Mouse (Mus musculus) kidney, embryonic 15.5 days (tissue): ENCODE measurements around the gene Psmd7. TPM values are rescaled to one million over a fixed set of nuclear protein-coding genes. Genes with fewer than 3 reads are reported as not detected.

Source experiments
- ATAC-seq: fragments of 200-750 bp; cut with Nextera tagmentation; replicated peaks from 2 replicates; pipeline ENCODE4 v1.8.0; 2017; ENCODE audit warnings: moderate TSS enrichment; ENCODE audit not compliant: low FRiP score
- H3K27ac ChIP-seq: fragments of 300-500 bp; sonication (generic); 2 replicates; pipeline ENCODE4 v1.5.1; 2015; ENCODE audit warnings: mild to moderate bottlenecking, inconsistent platforms
- H3K27me3 ChIP-seq: fragments of 300-500 bp; sonication (generic); 2 replicates; pipeline ENCODE4 v1.6.1; 2015; ENCODE audit warnings: inconsistent platforms
- H3K36me3 ChIP-seq: fragments of 300-500 bp; sonication (generic); 2 replicates; pipeline ENCODE4 v1.6.1; 2015; ENCODE audit warnings: inconsistent platforms
- H3K4me1 ChIP-seq: fragments of 300-500 bp; sonication (generic); 2 replicates; pipeline ENCODE4 v1.6.1; 2015; ENCODE audit warnings: inconsistent platforms
- H3K4me2 ChIP-seq: fragments of 300-500 bp; sonication (generic); 2 replicates; pipeline ENCODE4 v1.6.1; 2015; ENCODE audit warnings: moderate library complexity, mild to moderate bottlenecking, inconsistent platforms
- H3K4me3 ChIP-seq: fragments of 300-500 bp; sonication (generic); replicated peaks from 2 replicates; pipeline ENCODE4 v1.5.1; 2015; ENCODE audit warnings: mild to moderate bottlenecking, inconsistent platforms
- H3K9ac ChIP-seq: fragments of 300-500 bp; sonication (generic); 2 replicates; pipeline ENCODE4 v1.6.1; 2015; ENCODE audit warnings: mild to moderate bottlenecking, inconsistent platforms
- H3K9me3 ChIP-seq: fragments of 300-500 bp; sonication (generic); replicated peaks from 2 replicates; pipeline ENCODE4 v1.6.1; 2016; ENCODE audit warnings: inconsistent platforms
- whole genome bisulfite sequencing: fragments of 180-500 bp; shearing (Covaris S2); methylation state at CpG from one replicate; pipeline ENCODE4 v1.1.7; 2015; ENCODE audit warnings: mixed read lengths; 5-methylcytosine and 5-hydroxymethylcytosine counted together
- microRNA counts: library from miRNA; unstranded; fragments of <30 nt; microRNA quantifications from one replicate; lab custom pipeline; 2016
- microRNA-seq: library from miRNA; unstranded; fragments of <30 nt; microRNA quantifications from one replicate; pipeline ENCODE4, GENCODE M21; 2016
- polyA plus RNA-seq: library from polyadenylated mRNA; unstranded; fragments of >200 nt; fragmentation: Nextera tagmentation; extraction: Ambion mirVana; gene quantifications from 2 replicates; pipeline ENCODE4 v1.2.1, GENCODE M21; 2015

Psmd7 gene
- polyA plus RNA-seq, 1 experiment from 2014 or later, result 256 TPM

- Histone ChIP-seq H3K4me3 (no peak overlapping the region), H3K27me3 (no peaks in the 10 kb centered on the region), H3K4me1 (peaks cover 18% of the 10 kb centered on the region), H3K36me3 (peaks cover 37% of the 10 kb centered on the region), H3K27ac (peak overlapping the region; percentile 79; the same call in 1 of the 2 replicates), H3K9me3 (no peaks in the 10 kb centered on the region), H3K9ac (no peak overlapping the region), H3K4me2 (no peak overlapping the region)
- ATAC-seq, result no peak
- WGBS, result 94% methylated on average over 11 of the region's 11 CpGs
Measured at GRCm38 (mm10) chr8:107545621-107546152, 42.6 kb downstream of the Psmd7 start.

GRCm38 (mm10) chr8:107544651-107545174 is 43.6 kb downstream of the Psmd7 start:
- no peaks in the 10 kb centered on the region for H3K27me3 ChIP-seq
- 22% methylated on average over 10 of the region's 10 CpGs for WGBS

GRCm38 (mm10) chr8:107544211-107544610 is 44.1 kb downstream of the Psmd7 start:
- Histone ChIP-seq H3K9ac (no peak overlapping the region), H3K27me3 (no peaks in the 10 kb centered on the region), H3K4me3 (no peak overlapping the region), H3K36me3 (peaks cover 27% of the 10 kb centered on the region), H3K9me3 (no peaks in the 10 kb centered on the region), H3K27ac (peak overlapping the region; percentile 79; the same call in 1 of the 2 replicates), H3K4me1 (peaks cover 18% of the 10 kb centered on the region), H3K4me2 (no peak overlapping the region)
- ATAC-seq, result no peak
- 68% methylated on average over 8 of the region's 8 CpGs for WGBS

More at GRCm38 (mm10) chr8:107544651-107545174, 43.6 kb downstream of the Psmd7 start:
- peak; percentile 59 for ATAC-seq
- H3K36me3 ChIP-seq, result peaks cover 32% of the 10 kb centered on the region
- H3K4me3 ChIP-seq, result no peak overlapping the region
- peaks cover 18% of the 10 kb centered on the region for H3K4me1 ChIP-seq
- H3K27ac ChIP-seq, result peak overlapping the region; percentile 79
- no peak overlapping the region; the same call in 1 of the 2 replicates for H3K4me2 ChIP-seq
- H3K9ac ChIP-seq, result no peak overlapping the region
- no peaks in the 10 kb centered on the region for H3K9me3 ChIP-seq

GRCm38 (mm10) chr8:107543714-107544113 is 44.5 kb downstream of the Psmd7 start:
- no peak overlapping the region for H3K27ac ChIP-seq
- no peaks in the 10 kb centered on the region for H3K9me3 ChIP-seq
- H3K4me3 ChIP-seq, result no peak overlapping the region
- peaks cover 27% of the 10 kb centered on the region for H3K36me3 ChIP-seq
- no peak for ATAC-seq
- H3K4me2 ChIP-seq, result no peak overlapping the region
- no peaks in the 10 kb centered on the region for H3K27me3 ChIP-seq
- peaks cover 18% of the 10 kb centered on the region for H3K4me1 ChIP-seq
- no peak overlapping the region for H3K9ac ChIP-seq
- whole genome bisulfite sequencing, result 88% methylated on average over 11 of the region's 11 CpGs

GRCm38 (mm10) chr8:107542151-107542550 is 46.1 kb downstream of the Psmd7 start:
- Histone ChIP-seq H3K9ac (no peak overlapping the region), H3K27ac (no peak overlapping the region), H3K4me1 (peaks cover 15% of the 10 kb centered on the region), H3K4me3 (no peak overlapping the region), H3K9me3 (no peaks in the 10 kb centered on the region), H3K4me2 (no peak overlapping the region), H3K27me3 (no peaks in the 10 kb centered on the region), H3K36me3 (peaks cover 27% of the 10 kb centered on the region)
- WGBS, result 79% methylated on average over 3 of the region's 3 CpGs
- ATAC-seq, result no peak

GRCm38 (mm10) chr8:107541369-107541768 is 46.9 kb downstream of the Psmd7 start:
- H3K4me3 ChIP-seq, result no peak overlapping the region
- peaks cover 15% of the 10 kb centered on the region for H3K4me1 ChIP-seq
- H3K9ac ChIP-seq, result no peak overlapping the region
- H3K36me3 ChIP-seq, result peaks cover 27% of the 10 kb centered on the region
- WGBS, result 81% methylated on average over 4 of the region's 4 CpGs
- ATAC-seq, result no peak
- no peaks in the 10 kb centered on the region for H3K27me3 ChIP-seq
- no peak overlapping the region for H3K4me2 ChIP-seq
- H3K27ac ChIP-seq, result no peak overlapping the region
- H3K9me3 ChIP-seq, result no peaks in the 10 kb centered on the region

GRCm38 (mm10) chr8:107540623-107541022 is 47.6 kb downstream of the Psmd7 start:
- peaks cover 26% of the 10 kb centered on the region for H3K36me3 ChIP-seq
- no peak overlapping the region for H3K4me2 ChIP-seq
- WGBS, result 90% methylated on average over 12 of the region's 12 CpGs
- H3K9ac ChIP-seq, result no peak overlapping the region
- H3K4me3 ChIP-seq, result no peak overlapping the region
- no peaks in the 10 kb centered on the region for H3K27me3 ChIP-seq
- peaks cover 12% of the 10 kb centered on the region for H3K4me1 ChIP-seq
- no peak overlapping the region for H3K27ac ChIP-seq
- no peaks in the 10 kb centered on the region for H3K9me3 ChIP-seq
- no peak for ATAC-seq

GRCm38 (mm10) chr8:107537472-107537871 is 50.8 kb downstream of the Psmd7 start:
- Histone ChIP-seq H3K9ac (no peak overlapping the region), H3K36me3 (peaks cover 24% of the 10 kb centered on the region), H3K27me3 (no peaks in the 10 kb centered on the region), H3K27ac (no peak overlapping the region), H3K4me2 (no peak overlapping the region), H3K4me1 (no peaks in the 10 kb centered on the region), H3K9me3 (no peaks in the 10 kb centered on the region), H3K4me3 (no peak overlapping the region)
- WGBS, result 72% methylated on average over 4 of the region's 4 CpGs
- no peak for ATAC-seq

MicroRNA genes within 50 kb of the gene (microRNA counts, 519-probe panel; counts per million panel counts)
- microRNA mmu-miR-140 (lab: Ali Mortazavi, UCI), result 2,892 counts per million, percentile 75 among the panel's probes with 10 or more counts

Small RNA genes within 50 kb of the gene (microRNA-seq; reads per million reads assigned to microRNA genes)
- gene Mir140, result 2,777 reads per million, percentile 88 among the genes with 10 or more reads in this experiment

Other genes starting within 250 kb of the Psmd7 start
- 10.7 and 11.5 TPM in 2 replicates for gene Nqo1, start 185.3 kb downstream of the Psmd7 start, polyA plus RNA-seq
- gene Nob1, start 163.4 kb downstream of the Psmd7 start, polyA plus RNA-seq, result 86.1 and 89.0 TPM in 2 replicates
- gene Wwp2, start 152.1 kb downstream of the Psmd7 start, polyA plus RNA-seq, result 42.0 and 50.4 TPM in 2 replicates